Mouse (Mus musculus) hematopoietic stem cell, adult 5-6 weeks (primary cell): ENCODE data around the gene Pik3c2g. TPM values are rescaled to one million over a fixed set of nuclear protein-coding genes. Genes with fewer than 3 reads are reported as not detected.
A peak's percentile ranks its signal among the peaks of the same experiment; 100 is the strongest.

Experiments used
- ATAC-seq, 2 experiments: fragments of 125-278 bp in 1 of 2; replicated peaks in 1 of 2; 2 replicates each; pipeline ENCODE4 v1.8.0; 2016 to 2017; ENCODE audit warnings: inconsistent platforms in 2 of 2, mild to moderate bottlenecking in 2 of 2, moderate number of reproducible peaks in 2 of 2, low read depth in 1 of 2, moderate TSS enrichment in 1 of 2; ENCODE audit not compliant: low FRiP score in 2 of 2, poor library complexity in 2 of 2, severe bottlenecking in 2 of 2, insufficient read depth in 1 of 2, low TSS enrichment in 1 of 2
- total RNA-seq: library from RNA; stranded (forward); fragments of 172-1452, 232-1000 nt; gene quantifications from 2 replicates; pipeline ENCODE4 v1.2.3, GENCODE M21; 2017

Pik3c2g gene
- total RNA-seq, 1 experiment from 2014 or later: not detected

- peak; percentile 77 to 78 for ATAC-seq
Observed at GRCm38 (mm10) chr6:139662462-139662861, 75.4 kb downstream of the Pik3c2g start.

GRCm38 (mm10) chr6:139718416-139718984 is 131.5 kb downstream of the Pik3c2g start:
- no peak for ATAC-seq

- ATAC-seq: no peak
Observed at GRCm38 (mm10) chr6:139719639-139720221, 132.7 kb downstream of the Pik3c2g start.

- peak; percentile 90 to 93 for ATAC-seq
Observed at GRCm38 (mm10) chr6:139735708-139736626, 148.9 kb downstream of the Pik3c2g start.

GRCm38 (mm10) chr6:139738350-139738749 is 151.3 kb downstream of the Pik3c2g start:
- no peak for ATAC-seq

- ATAC-seq: no peak
Observed at GRCm38 (mm10) chr6:139742693-139743432, 155.8 kb downstream of the Pik3c2g start.

- no peak for ATAC-seq
Observed at GRCm38 (mm10) chr6:139746758-139747479, 159.9 kb downstream of the Pik3c2g start.

GRCm38 (mm10) chr6:139748091-139748771 is 161.2 kb downstream of the Pik3c2g start:
- no peak for ATAC-seq

- no peak for ATAC-seq
Observed at GRCm38 (mm10) chr6:139750599-139750998, 163.6 kb downstream of the Pik3c2g start.

GRCm38 (mm10) chr6:139751022-139751421 is 164.0 kb downstream of the Pik3c2g start:
- no peak for ATAC-seq

- ATAC-seq: no peak
Observed at GRCm38 (mm10) chr6:139757876-139758275, 170.9 kb downstream of the Pik3c2g start.

- no peak for ATAC-seq
Observed at GRCm38 (mm10) chr6:139760978-139761377, 174.0 kb downstream of the Pik3c2g start.

GRCm38 (mm10) chr6:139764398-139764797 is 177.4 kb downstream of the Pik3c2g start:
- ATAC-seq: no peak

- ATAC-seq: no peak
Observed at GRCm38 (mm10) chr6:139769744-139770473, 182.9 kb downstream of the Pik3c2g start.

GRCm38 (mm10) chr6:139770535-139770934 is 183.5 kb downstream of the Pik3c2g start:
- ATAC-seq: no peak; a peak in 1 of 4 replicates
